Mouse (Mus musculus): ENCODE measurements around the gene Naif1.
A peak's percentile ranks its signal among the peaks of the same experiment; 100 is the strongest.

DNA sequence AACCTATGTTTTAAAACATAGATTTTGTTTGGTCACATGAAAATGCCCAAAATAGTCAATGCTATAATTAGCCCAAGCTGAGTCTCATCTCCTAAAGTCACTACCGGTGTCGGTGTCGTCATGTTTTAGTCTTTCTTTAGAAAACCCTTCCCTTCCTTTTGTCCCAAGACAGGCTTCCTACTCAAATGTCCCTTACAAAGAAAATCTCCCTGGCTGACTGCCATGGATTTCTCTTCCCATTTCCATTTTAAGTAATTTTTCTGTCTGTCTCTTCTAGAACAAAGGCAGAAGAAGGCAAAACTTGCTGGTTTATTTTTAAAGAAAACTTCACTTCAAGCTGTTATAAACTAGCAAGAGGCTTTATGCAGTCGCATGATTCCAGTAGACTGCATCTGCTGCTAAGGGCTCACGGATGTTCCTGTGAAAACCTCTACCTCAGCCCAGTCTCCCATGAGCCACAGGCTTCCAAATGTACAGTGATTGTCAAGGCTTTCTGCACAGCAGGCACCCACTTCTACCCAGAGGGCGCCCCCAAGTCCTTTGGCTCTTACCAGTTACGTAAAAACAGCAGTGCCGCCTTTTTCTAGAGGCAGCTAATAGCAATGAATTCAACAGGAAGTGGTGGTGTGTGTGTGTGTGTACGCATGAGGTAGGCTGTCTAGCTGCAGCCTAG is 2.9 kb upstream of the Naif1 start:
- no peak for TF ChIP-seq POLR2A (IDR thresholded peaks at IDR 0.05; ENCODE audit: insufficient read depth, low read depth, low read length)
- TF ChIP-seq CTCF (IDR thresholded peaks at IDR 0.05) = peak; percentile 7; the same call in 1 of the 2 replicates
- no peak for TF ChIP-seq EP300 (IDR thresholded peaks at IDR 0.05; ENCODE audit: insufficient read depth, low read depth, low read length)

Measured in heart, adult 2 months (tissue).